Mouse (Mus musculus) large intestine, adult 2 months (tissue): ENCODE results near the gene Gcn1l1. TPM values are rescaled to one million over a fixed set of nuclear protein-coding genes. Genes with fewer than 3 reads are reported as not detected.

ENCODE experiments used
- polyA plus RNA-seq: library from polyadenylated mRNA; depleted of rRNA; stranded (reverse); fragments of >200 nt; gene quantifications from 2 replicates; pipeline ENCODE4 v1.2.3, GENCODE M21; 2012; rRNA removed

Gene Gcn1l1
- polyA plus RNA-seq, 1 experiment: 26.0 TPM

Other genes starting within 250 kb of the Gcn1l1 start
- 28.5 and 31.3 TPM in 2 replicates for gene Srsf9, start 238.1 kb upstream of the Gcn1l1 start, polyA plus RNA-seq
- gene Gatc, start 224.1 kb upstream of the Gcn1l1 start, polyA plus RNA-seq: 8.3 and 9.4 TPM in 2 replicates
- 22.4 and 22.9 TPM in 2 replicates for gene Triap1, start 224.0 kb upstream of the Gcn1l1 start, polyA plus RNA-seq
- 3,102 and 3,530 TPM in 2 replicates for gene Cox6a1, start 216.3 kb upstream of the Gcn1l1 start, polyA plus RNA-seq
- gene Msi1, start 135.7 kb upstream of the Gcn1l1 start, polyA plus RNA-seq: 8.7 and 9.9 TPM in 2 replicates
- gene Pla2g1b, start 99.0 kb upstream of the Gcn1l1 start, polyA plus RNA-seq: 1.2 and 7.7 TPM in 2 replicates
- gene Sirt4, start 80.5 kb upstream of the Gcn1l1 start, polyA plus RNA-seq: 17.3 and 24.2 TPM in 2 replicates
- 76.8 and 135 TPM in 2 replicates for gene Pxn, start 58.6 kb upstream of the Gcn1l1 start, polyA plus RNA-seq
- gene Rplp0, start 5.8 kb upstream of the Gcn1l1 start, polyA plus RNA-seq: 2,416 and 2,431 TPM in 2 replicates
- 52.8 and 56.6 TPM in 2 replicates for gene Rab35, start 66.7 kb downstream of the Gcn1l1 start, polyA plus RNA-seq
- 11.6 and 12.2 TPM in 2 replicates for gene Bicdl1, start 166.4 kb downstream of the Gcn1l1 start, polyA plus RNA-seq